Mouse (Mus musculus) embryonic facial prominence, embryonic 13.5 days (tissue): ENCODE measurements around the gene Rap2a. TPM values are rescaled to one million over a fixed set of nuclear protein-coding genes. Genes with fewer than 3 reads are reported as not detected.

Source experiments
- ATAC-seq: fragments of 200-750 bp; cut with Nextera tagmentation; 2 replicates; pipeline ENCODE4 v1.8.0; 2017; ENCODE audit warnings: low read depth; ENCODE audit not compliant: insufficient number of reproducible peaks, insufficient read depth, low FRiP score, low TSS enrichment
- H3K27ac ChIP-seq: fragments of 300-500 bp; sonication (generic); 2 replicates; pipeline ENCODE4 v1.5.1; 2015; ENCODE audit warnings: moderate library complexity, mild to moderate bottlenecking, inconsistent platforms
- H3K27me3 ChIP-seq: fragments of 300-500 bp; sonication (generic); 2 replicates; pipeline ENCODE4 v1.6.1; 2015; ENCODE audit warnings: mild to moderate bottlenecking, inconsistent platforms
- H3K36me3 ChIP-seq: fragments of 300-500 bp; sonication (generic); 2 replicates; pipeline ENCODE4 v1.6.1; 2015; ENCODE audit warnings: mild to moderate bottlenecking, inconsistent platforms
- H3K4me1 ChIP-seq: fragments of 300-500 bp; sonication (generic); 2 replicates; pipeline ENCODE4 v1.6.1; 2015; ENCODE audit warnings: inconsistent platforms
- H3K4me2 ChIP-seq: fragments of 300-500 bp; sonication (generic); 2 replicates; pipeline ENCODE4 v1.6.1; 2015; ENCODE audit warnings: moderate library complexity, mild to moderate bottlenecking, inconsistent platforms
- H3K4me3 ChIP-seq: fragments of 300-500 bp; sonication (generic); 2 replicates; pipeline ENCODE4 v1.5.1; 2015; ENCODE audit warnings: mild to moderate bottlenecking, inconsistent platforms
- H3K9ac ChIP-seq: fragments of 300-500 bp; sonication (generic); 2 replicates; pipeline ENCODE4 v1.6.1; 2015; ENCODE audit warnings: mild to moderate bottlenecking, inconsistent platforms
- H3K9me3 ChIP-seq: fragments of 300-500 bp; sonication (generic); 2 replicates; pipeline ENCODE4 v1.6.1; 2016; ENCODE audit warnings: inconsistent platforms
- WGBS: fragments of 180-500 bp; shearing (Covaris S2); methylation state at CpG from one replicate; pipeline ENCODE4 v1.1.7; 2015; ENCODE audit warnings: mixed read lengths; 5-methylcytosine and 5-hydroxymethylcytosine counted together
- polyA plus RNA-seq: library from polyadenylated mRNA; unstranded; fragments of >200 nt; fragmentation: Nextera tagmentation; extraction: Ambion mirVana; gene quantifications from 2 replicates; pipeline ENCODE4 v1.2.1, GENCODE M21; 2015

Rap2a gene
- polyA plus RNA-seq, 1 experiment from 2014 or later: 7.8 TPM

GRCm38 (mm10) chr14:120518706-120519105 is 40.5 kb downstream of the Rap2a start:
- H3K4me2 ChIP-seq: no peak overlapping the region
- H3K9me3 ChIP-seq: peaks cover 4% of the 10 kb centered on the region; the same call in 1 of the 2 replicates
- H3K4me3 ChIP-seq: no peak overlapping the region
- 78% methylated on average over 5 of the region's 5 CpGs for WGBS
- ATAC-seq: no peak
- H3K9ac ChIP-seq: no peak overlapping the region
- no peaks in the 10 kb centered on the region for H3K36me3 ChIP-seq
- no peaks in the 10 kb centered on the region for H3K4me1 ChIP-seq
- no peak overlapping the region for H3K27ac ChIP-seq
- H3K27me3 ChIP-seq: no peaks in the 10 kb centered on the region

GRCm38 (mm10) chr14:120519921-120520320 is 41.7 kb downstream of the Rap2a start:
- H3K27me3 ChIP-seq: no peaks in the 10 kb centered on the region
- H3K27ac ChIP-seq: no peak overlapping the region
- no peak overlapping the region for H3K4me3 ChIP-seq
- no peak overlapping the region for H3K9ac ChIP-seq
- H3K36me3 ChIP-seq: no peaks in the 10 kb centered on the region
- ATAC-seq: no peak
- peaks cover 4% of the 10 kb centered on the region; the same call in 1 of the 2 replicates for H3K9me3 ChIP-seq
- no peak overlapping the region for H3K4me2 ChIP-seq
- H3K4me1 ChIP-seq: no peaks in the 10 kb centered on the region
- WGBS: 73% methylated on average over 1 of the region's 1 CpGs

GRCm38 (mm10) chr14:120520843-120521242 is 42.6 kb downstream of the Rap2a start:
- no peaks in the 10 kb centered on the region for H3K36me3 ChIP-seq
- H3K4me3 ChIP-seq: no peak overlapping the region
- no peak overlapping the region for H3K9ac ChIP-seq
- peaks cover 4% of the 10 kb centered on the region; the same call in 1 of the 2 replicates for H3K9me3 ChIP-seq
- H3K27me3 ChIP-seq: no peaks in the 10 kb centered on the region
- ATAC-seq: no peak
- 69% methylated on average over 3 of the region's 3 CpGs for WGBS
- H3K27ac ChIP-seq: no peak overlapping the region
- no peak overlapping the region for H3K4me2 ChIP-seq
- no peaks in the 10 kb centered on the region for H3K4me1 ChIP-seq

- Histone ChIP-seq H3K9ac (no peak overlapping the region), H3K4me3 (no peak overlapping the region), H3K36me3 (no peaks in the 10 kb centered on the region), H3K4me2 (no peak overlapping the region), H3K27me3 (no peaks in the 10 kb centered on the region), H3K9me3 (no peaks in the 10 kb centered on the region), H3K27ac (no peak overlapping the region), H3K4me1 (no peaks in the 10 kb centered on the region)
- WGBS: 84% methylated on average over 5 of the region's 5 CpGs
- ATAC-seq: no peak
Observed at GRCm38 (mm10) chr14:120523296-120523695, 45.1 kb downstream of the Rap2a start.

GRCm38 (mm10) chr14:120525644-120526043 is 47.4 kb downstream of the Rap2a start:
- H3K27me3 ChIP-seq: no peaks in the 10 kb centered on the region
- no peak for ATAC-seq
- no peaks in the 10 kb centered on the region for H3K9me3 ChIP-seq
- H3K36me3 ChIP-seq: no peaks in the 10 kb centered on the region
- 86% methylated on average over 2 of the region's 2 CpGs for WGBS
- H3K9ac ChIP-seq: no peak overlapping the region
- H3K4me1 ChIP-seq: no peaks in the 10 kb centered on the region
- no peak overlapping the region for H3K27ac ChIP-seq
- no peak overlapping the region for H3K4me3 ChIP-seq
- H3K4me2 ChIP-seq: no peak overlapping the region

- Histone ChIP-seq H3K4me1 (no peaks in the 10 kb centered on the region), H3K4me2 (no peak overlapping the region), H3K4me3 (no peak overlapping the region), H3K27me3 (no peaks in the 10 kb centered on the region), H3K27ac (no peak overlapping the region), H3K9ac (no peak overlapping the region), H3K36me3 (no peaks in the 10 kb centered on the region), H3K9me3 (no peaks in the 10 kb centered on the region)
- WGBS: 93% methylated on average over 3 of the region's 3 CpGs
- ATAC-seq: no peak
Observed at GRCm38 (mm10) chr14:120533301-120533700, 55.1 kb downstream of the Rap2a start.

DNA sequence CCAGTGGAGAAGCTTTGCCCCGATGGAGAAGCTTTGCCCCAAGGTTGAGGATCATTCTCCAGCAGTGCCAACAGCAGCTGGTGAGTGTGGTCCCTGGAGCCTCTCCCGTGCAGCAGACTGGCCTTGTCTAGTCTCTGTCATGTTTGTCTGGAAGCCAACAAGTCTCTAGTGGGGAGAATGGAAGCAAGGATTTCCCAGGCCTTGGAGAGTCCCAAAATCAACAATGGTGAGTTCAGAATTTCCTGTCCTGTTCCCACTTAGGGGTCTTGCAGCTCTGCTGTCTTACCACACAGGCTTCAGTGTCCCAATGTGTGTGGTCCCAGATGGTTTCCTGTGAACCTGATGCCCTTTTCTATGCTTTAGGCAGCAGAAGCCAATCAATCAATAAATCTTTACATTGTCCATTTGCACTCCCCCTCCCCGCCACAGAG is 56.6 kb downstream of the Rap2a start:
- Histone ChIP-seq H3K36me3 (no peaks in the 10 kb centered on the region), H3K27ac (no peak overlapping the region), H3K4me3 (no peak overlapping the region), H3K4me1 (no peaks in the 10 kb centered on the region), H3K4me2 (no peak overlapping the region), H3K9ac (no peak overlapping the region), H3K9me3 (no peaks in the 10 kb centered on the region), H3K27me3 (no peaks in the 10 kb centered on the region)
- 39% methylated on average over 3 of the region's 3 CpGs for WGBS
- ATAC-seq: no peak

GRCm38 (mm10) chr14:120535446-120535845 is 57.2 kb downstream of the Rap2a start:
- no peak overlapping the region for H3K4me3 ChIP-seq
- H3K4me1 ChIP-seq: no peaks in the 10 kb centered on the region
- H3K9ac ChIP-seq: no peak overlapping the region
- H3K4me2 ChIP-seq: no peak overlapping the region
- 72% methylated on average over 4 of the region's 4 CpGs for WGBS
- no peaks in the 10 kb centered on the region for H3K27me3 ChIP-seq
- H3K36me3 ChIP-seq: no peaks in the 10 kb centered on the region
- no peak overlapping the region for H3K27ac ChIP-seq
- ATAC-seq: no peak
- no peaks in the 10 kb centered on the region for H3K9me3 ChIP-seq

GRCm38 (mm10) chr14:120535924-120536323 is 57.7 kb downstream of the Rap2a start:
- Histone ChIP-seq H3K9ac (no peak overlapping the region), H3K4me1 (no peaks in the 10 kb centered on the region), H3K9me3 (no peaks in the 10 kb centered on the region), H3K4me3 (no peak overlapping the region), H3K36me3 (no peaks in the 10 kb centered on the region), H3K27ac (no peak overlapping the region), H3K4me2 (no peak overlapping the region), H3K27me3 (no peaks in the 10 kb centered on the region)
- ATAC-seq: no peak
- WGBS: 84% methylated on average over 3 of the region's 3 CpGs

GRCm38 (mm10) chr14:120539128-120539527 is 60.9 kb downstream of the Rap2a start:
- no peaks in the 10 kb centered on the region for H3K4me1 ChIP-seq
- no peak overlapping the region for H3K4me2 ChIP-seq
- no peaks in the 10 kb centered on the region for H3K27me3 ChIP-seq
- no peak overlapping the region for H3K4me3 ChIP-seq
- no peak for ATAC-seq
- WGBS: 70% methylated on average over 2 of the region's 2 CpGs
- H3K27ac ChIP-seq: no peak overlapping the region
- no peaks in the 10 kb centered on the region for H3K9me3 ChIP-seq
- H3K36me3 ChIP-seq: no peaks in the 10 kb centered on the region
- no peak overlapping the region for H3K9ac ChIP-seq

DNA sequence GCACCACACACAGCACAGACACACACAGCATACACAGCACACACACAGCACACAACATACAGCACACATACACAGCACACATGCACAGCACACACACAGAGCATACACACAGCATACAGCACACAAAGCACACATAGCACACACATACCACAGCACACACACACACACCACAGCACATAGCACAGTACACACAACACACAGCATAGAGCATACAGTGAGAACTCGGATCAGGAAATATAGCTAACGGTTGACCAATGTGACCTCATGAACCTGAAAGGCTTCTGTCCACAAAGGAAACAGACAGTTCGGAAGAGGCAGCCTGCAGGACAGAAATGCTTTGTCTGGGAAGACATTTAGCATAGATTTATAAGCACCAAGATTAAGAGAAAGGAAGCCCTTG is 61.4 kb downstream of the Rap2a start:
- no peak for ATAC-seq
- no peaks in the 10 kb centered on the region for H3K4me1 ChIP-seq
- no peak overlapping the region for H3K4me3 ChIP-seq
- no peaks in the 10 kb centered on the region for H3K9me3 ChIP-seq
- H3K27me3 ChIP-seq: no peaks in the 10 kb centered on the region
- no peak overlapping the region for H3K4me2 ChIP-seq
- 81% methylated on average over 3 of the region's 3 CpGs for WGBS
- H3K9ac ChIP-seq: no peak overlapping the region
- no peak overlapping the region for H3K27ac ChIP-seq
- no peaks in the 10 kb centered on the region for H3K36me3 ChIP-seq

DNA sequence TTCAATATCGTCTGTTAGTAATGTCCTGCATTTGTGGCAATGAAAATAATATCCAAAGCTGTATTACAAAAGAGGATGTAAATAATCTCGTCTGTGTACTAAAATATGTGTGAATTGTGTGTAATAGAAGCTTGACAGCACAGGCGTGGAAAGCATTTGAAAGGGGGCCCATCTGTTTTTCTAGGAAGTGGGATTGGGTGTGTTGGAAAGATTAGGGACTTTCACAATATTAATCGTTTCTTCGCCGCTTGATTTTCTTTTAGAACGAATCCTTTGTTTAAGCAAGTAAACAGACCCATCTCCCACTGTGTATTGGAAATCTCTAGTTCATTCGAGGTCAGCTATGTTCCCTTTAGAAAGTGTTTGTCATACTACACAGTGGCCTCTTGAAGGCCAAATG is 64.2 kb downstream of the Rap2a start:
- Histone ChIP-seq H3K9me3 (no peaks in the 10 kb centered on the region), H3K27me3 (no peaks in the 10 kb centered on the region)
- 76% methylated on average over 8 of the region's 8 CpGs for WGBS

GRCm38 (mm10) chr14:120542976-120543375 is 64.7 kb downstream of the Rap2a start:
- Histone ChIP-seq H3K36me3 (no peaks in the 10 kb centered on the region), H3K27ac (no peak overlapping the region), H3K4me1 (no peaks in the 10 kb centered on the region), H3K4me3 (no peak overlapping the region), H3K9ac (no peak overlapping the region), H3K4me2 (no peak overlapping the region), H3K9me3 (no peaks in the 10 kb centered on the region), H3K27me3 (no peaks in the 10 kb centered on the region)
- no peak for ATAC-seq
- 88% methylated on average over 3 of the region's 3 CpGs for WGBS

More for the DNA sequence above, 64.2 kb downstream of the Rap2a start:
- Histone ChIP-seq H3K9ac (no peak overlapping the region), H3K4me3 (no peak overlapping the region), H3K36me3 (no peaks in the 10 kb centered on the region), H3K27ac (no peak overlapping the region), H3K4me2 (no peak overlapping the region), H3K4me1 (no peaks in the 10 kb centered on the region)
- no peak for ATAC-seq
